Mouse (Mus musculus) liver, embryonic 14.5 days (tissue): ENCODE measurements around the gene Wasf2. TPM values are rescaled to one million over a fixed set of nuclear protein-coding genes. Genes with fewer than 3 reads are reported as not detected.

Experiments
- ATAC-seq: fragments of 200-750 bp; cut with Nextera tagmentation; 2 replicates; pipeline ENCODE4 v1.8.0; 2017; ENCODE audit warnings: moderate number of reproducible peaks, mild to moderate bottlenecking, moderate library complexity; ENCODE audit not compliant: insufficient read depth
- DNase-seq, 3 experiments: peaks; one replicate each; pipeline ENCODE4 v3.0.0-alpha.2; 2012 to 2013; ENCODE audit warnings: low read depth in 3 of 3, low spot score in 3 of 3
- H3K27ac ChIP-seq: fragments of 300-500 bp; sonication (generic); 2 replicates; pipeline ENCODE4 v1.5.1; 2014; ENCODE audit warnings: moderate library complexity, mild to moderate bottlenecking, control low read depth, inconsistent platforms
- H3K27me3 ChIP-seq: fragments of 300-500 bp; sonication (generic); 2 replicates; pipeline ENCODE4 v1.6.1; 2014; ENCODE audit warnings: mild to moderate bottlenecking, low read length, moderate library complexity; ENCODE audit not compliant: control insufficient read depth, insufficient read depth
- H3K36me3 ChIP-seq: fragments of 300-500 bp; sonication (generic); replicated peaks from 2 replicates; pipeline ENCODE4 v1.6.1; 2014; ENCODE audit warnings: low read depth; ENCODE audit not compliant: control insufficient read depth, insufficient read depth
- H3K4me1 ChIP-seq, 2 experiments: fragments of 200-500 bp in 1 of 2; fragments of 300-500 bp in 1 of 2; sonication (generic) in 1 of 2; replicated peaks; 2 replicates each; pipeline ENCODE4 v1.6.1; 2012 to 2014; ENCODE audit warnings: antibody characterized with exemption in 1 of 2, inconsistent platforms in 1 of 2, low read length in 1 of 2; ENCODE audit not compliant: control insufficient read depth in 2 of 2, insufficient read depth in 2 of 2
- H3K4me2 ChIP-seq: fragments of 300-500 bp; sonication (generic); 2 replicates; pipeline ENCODE4 v1.6.1; 2014; ENCODE audit warnings: low read depth, mild to moderate bottlenecking, control low read depth, moderate library complexity
- H3K4me3 ChIP-seq, 2 experiments: fragments of 200-500 bp in 1 of 2; fragments of 300-500 bp in 1 of 2; sonication (generic) in 1 of 2; 2 replicates each; pipeline ENCODE4 v1.5.1; 2012 to 2014; ENCODE audit warnings: low read depth in 2 of 2, low read length in 2 of 2, mild to moderate bottlenecking in 2 of 2, control low read depth in 1 of 2, inconsistent platforms in 1 of 2, moderate library complexity in 1 of 2; ENCODE audit not compliant: insufficient read depth in 1 of 2
- H3K9ac ChIP-seq: fragments of 300-500 bp; sonication (generic); replicated peaks from 2 replicates; pipeline ENCODE4 v1.6.1; 2014; ENCODE audit warnings: mild to moderate bottlenecking, control low read depth, moderate library complexity
- H3K9me3 ChIP-seq: fragments of 300-500 bp; sonication (generic); 2 replicates; pipeline ENCODE4 v1.6.1; 2016; ENCODE audit warnings: low read length, mixed read lengths; ENCODE audit not compliant: control insufficient read depth
- CTCF ChIP-seq: IDR thresholded peaks from 2 replicates; pipeline ENCODE4 v1.5.1; 2016; ENCODE audit warnings: antibody characterized with exemption, low read depth, control low read depth
- EP300 ChIP-seq: IDR thresholded peaks from 2 replicates; pipeline ENCODE4 v1.6.1; 2016; ENCODE audit warnings: antibody characterized with exemption, low read depth
- WGBS: fragments of 180-500 bp; shearing (Covaris S2); extraction: QIAGEN DNeasy Blood & Tissue Kit; methylation state at CpG from one replicate; pipeline ENCODE4 v1.1.7; 2014; ENCODE audit not compliant: insufficient replicate concordance; 5-methylcytosine and 5-hydroxymethylcytosine counted together
- polyA plus RNA-seq, 2 experiments: library from polyadenylated mRNA; depleted of rRNA in 1 of 2; stranded (reverse) in 1 of 2; unstranded in 1 of 2; fragments of >200 nt; fragmentation: Nextera tagmentation in 1 of 2; extraction: Ambion mirVana in 1 of 2; gene quantifications; 2 replicates each; pipeline versions ENCODE4 v1.2.1 to v1.2.3; 2012 to 2014

Wasf2 gene
- polyA plus RNA-seq, 2 experiments, result 11.4 to 31.4 TPM

GRCm38 (mm10) chr4:133127894-133128293, 2.4 kb upstream of the Wasf2 start:
- no peaks in the 10 kb centered on the region for H3K27me3 ChIP-seq
- ATAC-seq, result no peak
- no peak overlapping the region for H3K4me3 ChIP-seq
- H3K4me2 ChIP-seq, result no peak overlapping the region
- 77% methylated on average over 4 of the region's 4 CpGs for WGBS
- TF ChIP-seq CTCF, result no peak
- no peak for TF ChIP-seq EP300
- no peaks in the 10 kb centered on the region; the same call in 1 of the 2 replicates for H3K9me3 ChIP-seq
- no peak overlapping the region for H3K9ac ChIP-seq
- no peaks in the 10 kb centered on the region for H3K36me3 ChIP-seq
- peaks cover 14 to 16% of the 10 kb centered on the region in 2 experiments for H3K4me1 ChIP-seq
- H3K27ac ChIP-seq, result no peak overlapping the region
- no peak for DNase-seq

GRCm38 (mm10) chr4:133129391-133129790, 914 bp upstream of the Wasf2 start:
- no peak for ATAC-seq

GRCm38 (mm10) chr4:133130890-133131741, 811 bp downstream of the Wasf2 start:
- H3K36me3 ChIP-seq, result no peaks in the 10 kb centered on the region
- H3K27me3 ChIP-seq, result no peaks in the 10 kb centered on the region
- no peak for TF ChIP-seq EP300
- no peak for TF ChIP-seq CTCF
- H3K4me2 ChIP-seq, result peak overlapping the region; percentile 96
- H3K27ac ChIP-seq, result peak overlapping the region; percentile 73
- DNase-seq, result peak in 1 of 3 experiments; percentile 41
- H3K9ac ChIP-seq, result peak overlapping the region; percentile 93
- H3K4me1 ChIP-seq, result peaks cover 14 to 16% of the 10 kb centered on the region in 2 experiments
- no peak for ATAC-seq
- peak overlapping the region; percentile 85 to 99 for H3K4me3 ChIP-seq
- H3K9me3 ChIP-seq, result no peaks in the 10 kb centered on the region
- under 1% methylated on average over 17 of the region's 17 CpGs for WGBS

More at GRCm38 (mm10) chr4:133129391-133129790, 914 bp upstream of the Wasf2 start:
- Histone ChIP-seq H3K9ac (peak overlapping the region; percentile 85), H3K4me1 (peaks cover 14 to 16% of the 10 kb centered on the region in 2 experiments), H3K9me3 (no peaks in the 10 kb centered on the region), H3K27me3 (no peaks in the 10 kb centered on the region), H3K4me2 (peak overlapping the region; percentile 91), H3K36me3 (no peaks in the 10 kb centered on the region), H3K4me3 (peak overlapping the region; percentile 85), H3K27ac (peak overlapping the region; percentile 80)
- no peak for DNase-seq
- 59% methylated on average over 11 of the region's 11 CpGs for WGBS
- TF ChIP-seq EP300 (no peak), CTCF (no peak)

DNA sequence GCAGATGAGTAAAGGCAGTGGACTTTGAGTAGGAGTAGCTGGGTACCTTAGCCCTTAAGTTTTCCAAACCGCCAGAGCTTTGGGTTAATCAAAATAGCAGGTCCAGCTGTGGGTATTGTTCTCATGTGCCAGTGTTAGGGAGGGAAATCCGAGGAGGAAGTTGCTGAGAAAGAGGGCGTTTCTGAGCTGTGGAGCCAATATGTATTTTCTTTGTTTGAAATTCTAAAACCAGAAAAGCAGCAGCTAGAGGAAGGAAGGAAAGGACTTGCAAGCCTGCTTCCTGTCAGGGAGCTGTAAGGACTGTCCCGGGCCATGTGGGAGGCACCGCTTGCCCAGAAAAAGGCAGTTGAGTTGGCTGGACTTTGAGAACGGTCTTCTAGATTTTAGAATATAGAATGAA, 1.7 kb downstream of the Wasf2 start:
- peak overlapping the region; percentile 93 for H3K9ac ChIP-seq
- no peaks in the 10 kb centered on the region for H3K27me3 ChIP-seq
- DNase-seq (peak in 1 of 3 experiments; percentile 26), ATAC-seq (no peak)
- 4% methylated on average over 6 of the region's 6 CpGs for WGBS
- H3K9me3 ChIP-seq, result no peaks in the 10 kb centered on the region
- TF ChIP-seq EP300 (no peak), CTCF (no peak)
- H3K4me1 ChIP-seq, result peaks cover 14 to 16% of the 10 kb centered on the region in 2 experiments
- no peaks in the 10 kb centered on the region for H3K36me3 ChIP-seq
- peak overlapping the region; percentile 73 for H3K27ac ChIP-seq
- peak overlapping the region; percentile 96 for H3K4me2 ChIP-seq
- peak overlapping the region; percentile 85 to 99; a peak in 3 of 4 replicates for H3K4me3 ChIP-seq

- H3K4me2 ChIP-seq, result no peak overlapping the region
- no peaks in the 10 kb centered on the region; the same call in 1 of the 2 replicates for H3K36me3 ChIP-seq
- no peak overlapping the region for H3K4me3 ChIP-seq
- TF ChIP-seq CTCF, result no peak
- no peak for TF ChIP-seq EP300
- no peak for DNase-seq
- 50% methylated on average over 1 of the region's 1 CpGs for WGBS
- no peak overlapping the region for H3K27ac ChIP-seq
- H3K27me3 ChIP-seq, result no peaks in the 10 kb centered on the region
- ATAC-seq, result no peak
- H3K4me1 ChIP-seq, result peaks cover 3 to 4% of the 10 kb centered on the region in 2 experiments
- H3K9ac ChIP-seq, result no peak overlapping the region
- H3K9me3 ChIP-seq, result no peaks in the 10 kb centered on the region
Observed at GRCm38 (mm10) chr4:133136946-133137345, 6.6 kb downstream of the Wasf2 start.
